Mouse (Mus musculus) midbrain, embryonic 16.5 days (tissue): Measurements from ENCODE around the gene Gm1123. TPM values are rescaled to one million over a fixed set of nuclear protein-coding genes. Genes with fewer than 3 reads are reported as not detected.
A peak's percentile ranks its signal among the peaks of the same experiment; 100 is the strongest.

Experiments
- ATAC-seq: fragments of 200-750 bp; cut with Nextera tagmentation; 2 replicates; pipeline ENCODE4 v1.8.0; 2017; ENCODE audit warnings: moderate TSS enrichment
- H3K27ac ChIP-seq: fragments of 300-500 bp; sonication (generic); 2 replicates; pipeline ENCODE4 v1.5.1; 2014; ENCODE audit warnings: mild to moderate bottlenecking, low read length, mixed read lengths
- H3K27me3 ChIP-seq: fragments of 300-500 bp; sonication (generic); 2 replicates; pipeline ENCODE4 v1.6.1; 2014; ENCODE audit warnings: low read depth, low read length, mixed read lengths; ENCODE audit not compliant: control insufficient read depth, insufficient read depth
- H3K36me3 ChIP-seq: fragments of 300-500 bp; sonication (generic); 2 replicates; pipeline ENCODE4 v1.6.1; 2014; ENCODE audit warnings: mild to moderate bottlenecking, low read length, moderate library complexity, mixed read lengths; ENCODE audit not compliant: control insufficient read depth, insufficient read depth
- H3K4me1 ChIP-seq: fragments of 300-500 bp; sonication (generic); 2 replicates; pipeline ENCODE4 v1.6.1; 2014; ENCODE audit warnings: mild to moderate bottlenecking, low read length, mixed read lengths; ENCODE audit not compliant: control insufficient read depth, insufficient read depth
- H3K4me2 ChIP-seq: fragments of 300-500 bp; sonication (generic); 2 replicates; pipeline ENCODE4 v1.6.1; 2014; ENCODE audit warnings: mild to moderate bottlenecking, low read length, mixed read lengths
- H3K4me3 ChIP-seq: fragments of 300-500 bp; sonication (generic); 2 replicates; pipeline ENCODE4 v1.5.1; 2014; ENCODE audit warnings: low read depth, mild to moderate bottlenecking, low read length, moderate library complexity, mixed read lengths
- H3K9ac ChIP-seq: fragments of 300-500 bp; sonication (generic); 2 replicates; pipeline ENCODE4 v1.6.1; 2014; ENCODE audit warnings: low read depth, low read length, mixed read lengths
- H3K9me3 ChIP-seq: fragments of 300-500 bp; sonication (generic); replicated peaks from 2 replicates; pipeline ENCODE4 v1.6.1; 2014; ENCODE audit warnings: mild to moderate bottlenecking, low read length, mixed read lengths; ENCODE audit not compliant: control insufficient read depth, poor library complexity, severe bottlenecking
- WGBS: fragments of 180-500 bp; shearing (Covaris S2); extraction: QIAGEN DNeasy Blood & Tissue Kit; methylation state at CpG from one replicate; pipeline ENCODE4 v1.1.7; 2014; 5-methylcytosine and 5-hydroxymethylcytosine counted together
- polyA plus RNA-seq: library from polyadenylated mRNA; unstranded; fragments of >200 nt; fragmentation: Nextera tagmentation; extraction: Ambion mirVana; gene quantifications from 2 replicates; pipeline ENCODE4 v1.2.1, GENCODE M21; 2015

Gene Gm1123
- polyA plus RNA-seq, 1 experiment from 2014 or later = 0.19 TPM

DNA sequence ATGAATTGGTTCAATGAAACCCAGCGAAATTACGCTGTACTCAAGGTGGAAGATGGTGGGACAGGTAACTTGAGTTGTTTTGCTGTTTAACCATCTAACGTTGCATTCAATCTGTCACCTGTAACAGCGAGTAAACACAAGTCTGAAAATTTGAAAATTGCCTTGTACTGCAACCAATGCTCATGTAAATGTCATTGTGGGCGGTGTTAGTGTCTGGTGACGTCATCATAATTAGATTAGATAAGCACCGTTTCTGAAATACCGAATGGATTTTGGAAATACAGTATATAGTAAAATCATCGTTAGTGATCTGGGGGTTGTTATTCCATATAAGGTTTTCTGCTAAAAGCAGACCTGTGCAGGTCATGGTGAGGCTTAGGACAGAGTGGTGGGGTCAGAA is 48.4 kb downstream of the Gm1123 start:
- Histone ChIP-seq H3K36me3 (no peaks in the 10 kb centered on the region), H3K9me3 (no peaks in the 10 kb centered on the region), H3K27ac (peak overlapping the region; percentile 82), H3K4me3 (peak overlapping the region; percentile 90), H3K4me2 (peak overlapping the region; percentile 79), H3K27me3 (peaks cover 7% of the 10 kb centered on the region; the same call in 1 of the 2 replicates), H3K9ac (peak overlapping the region; percentile 87), H3K4me1 (peaks cover 14% of the 10 kb centered on the region)
- no peak for ATAC-seq
- WGBS = 47% methylated on average over 9 of the region's 9 CpGs

DNA sequence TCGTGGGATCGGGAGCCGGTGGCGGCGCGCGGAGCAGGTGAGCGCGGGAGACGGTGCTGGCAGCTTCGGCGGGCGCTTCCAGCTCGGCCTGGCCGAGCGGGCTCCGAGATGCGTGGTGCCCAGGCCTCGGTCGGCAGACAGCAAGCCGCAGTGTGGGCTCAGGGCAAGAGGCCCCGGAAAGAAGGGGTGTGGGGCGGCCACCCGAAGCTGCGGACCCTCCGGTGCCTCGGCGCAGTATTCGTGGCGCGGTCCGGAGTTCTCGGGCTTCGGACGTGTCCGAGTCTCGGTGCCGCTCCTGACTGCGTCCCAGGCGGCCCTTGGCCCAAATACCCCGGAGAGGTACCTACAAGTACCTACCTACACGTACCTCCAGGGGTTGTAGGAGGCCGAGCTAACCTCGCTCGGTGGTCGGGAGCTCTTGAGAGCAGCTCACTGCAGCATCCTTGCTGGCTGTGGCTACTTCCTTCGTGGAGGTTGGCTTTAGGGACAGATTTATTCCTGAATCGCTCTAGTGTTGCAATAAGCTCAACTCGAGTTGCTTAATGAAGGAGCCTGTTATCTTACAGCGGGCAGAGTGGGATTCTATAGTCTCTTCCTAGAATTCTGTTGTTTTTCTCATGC is 48.9 kb downstream of the Gm1123 start:
- Histone ChIP-seq H3K4me2 (peak overlapping the region; percentile 79), H3K27ac (peak overlapping the region; percentile 82), H3K4me3 (peak overlapping the region; percentile 90), H3K9ac (peak overlapping the region; percentile 87), H3K36me3 (no peaks in the 10 kb centered on the region), H3K4me1 (peaks cover 14% of the 10 kb centered on the region), H3K9me3 (no peaks in the 10 kb centered on the region), H3K27me3 (peaks cover 7% of the 10 kb centered on the region; the same call in 1 of the 2 replicates)
- under 1% methylated on average over 47 of the region's 50 CpGs for WGBS
- ATAC-seq = peak; percentile 84

DNA sequence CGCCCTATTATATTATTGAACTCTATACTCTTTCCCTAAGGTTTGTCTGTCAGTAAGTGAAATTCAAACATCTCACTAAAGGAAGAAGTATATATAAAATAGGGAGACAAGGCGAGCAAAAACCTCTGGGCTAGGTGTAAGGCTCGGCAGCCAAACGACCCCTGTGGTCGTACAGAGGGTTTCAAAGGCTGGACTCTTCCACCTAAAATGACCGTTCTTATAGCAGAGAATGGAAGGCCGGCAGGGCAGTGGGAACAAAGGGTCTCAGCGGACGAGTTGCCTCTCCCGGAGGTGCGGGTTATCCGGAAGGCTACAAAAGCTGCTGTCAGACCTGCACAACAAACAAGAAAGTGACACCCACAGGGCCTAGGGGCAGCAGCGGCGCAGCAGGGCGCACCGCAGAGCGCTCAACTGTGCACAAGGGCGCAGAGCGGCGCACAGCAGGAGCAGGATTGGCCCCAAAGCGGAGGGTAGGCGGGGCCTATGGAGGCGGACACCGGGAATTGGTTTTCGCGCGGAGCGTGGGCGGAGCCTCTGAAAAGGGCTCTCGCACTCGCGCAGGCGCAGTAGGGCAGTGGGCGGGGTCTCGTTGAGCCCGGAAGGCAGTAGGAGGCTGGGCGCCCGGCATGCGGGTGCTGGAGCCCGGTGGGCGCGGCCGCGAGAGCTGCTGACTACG is 49.6 kb downstream of the Gm1123 start, which contains the start of gene Faim:
TSS of gene Faim (plus strand) at position 574 of the 676 bp plus-strand sequence.
- peaks cover 7% of the 10 kb centered on the region; the same call in 1 of the 2 replicates for H3K27me3 ChIP-seq
- peak within 1 kb of the TSS; percentile 82 for H3K27ac ChIP-seq
- no peaks in the 10 kb centered on the region for H3K36me3 ChIP-seq
- peak; percentile 96 for ATAC-seq
- peak within 1 kb of the TSS; percentile 79 for H3K4me2 ChIP-seq
- H3K4me1 ChIP-seq = peaks cover 14% of the 10 kb centered on the region
- peak within 1 kb of the TSS; percentile 87 for H3K9ac ChIP-seq
- H3K4me3 ChIP-seq = peak within 1 kb of the TSS; percentile 90
- 1% methylated on average over 44 of the region's 45 CpGs for WGBS
- no peaks in the 10 kb centered on the region for H3K9me3 ChIP-seq

DNA sequence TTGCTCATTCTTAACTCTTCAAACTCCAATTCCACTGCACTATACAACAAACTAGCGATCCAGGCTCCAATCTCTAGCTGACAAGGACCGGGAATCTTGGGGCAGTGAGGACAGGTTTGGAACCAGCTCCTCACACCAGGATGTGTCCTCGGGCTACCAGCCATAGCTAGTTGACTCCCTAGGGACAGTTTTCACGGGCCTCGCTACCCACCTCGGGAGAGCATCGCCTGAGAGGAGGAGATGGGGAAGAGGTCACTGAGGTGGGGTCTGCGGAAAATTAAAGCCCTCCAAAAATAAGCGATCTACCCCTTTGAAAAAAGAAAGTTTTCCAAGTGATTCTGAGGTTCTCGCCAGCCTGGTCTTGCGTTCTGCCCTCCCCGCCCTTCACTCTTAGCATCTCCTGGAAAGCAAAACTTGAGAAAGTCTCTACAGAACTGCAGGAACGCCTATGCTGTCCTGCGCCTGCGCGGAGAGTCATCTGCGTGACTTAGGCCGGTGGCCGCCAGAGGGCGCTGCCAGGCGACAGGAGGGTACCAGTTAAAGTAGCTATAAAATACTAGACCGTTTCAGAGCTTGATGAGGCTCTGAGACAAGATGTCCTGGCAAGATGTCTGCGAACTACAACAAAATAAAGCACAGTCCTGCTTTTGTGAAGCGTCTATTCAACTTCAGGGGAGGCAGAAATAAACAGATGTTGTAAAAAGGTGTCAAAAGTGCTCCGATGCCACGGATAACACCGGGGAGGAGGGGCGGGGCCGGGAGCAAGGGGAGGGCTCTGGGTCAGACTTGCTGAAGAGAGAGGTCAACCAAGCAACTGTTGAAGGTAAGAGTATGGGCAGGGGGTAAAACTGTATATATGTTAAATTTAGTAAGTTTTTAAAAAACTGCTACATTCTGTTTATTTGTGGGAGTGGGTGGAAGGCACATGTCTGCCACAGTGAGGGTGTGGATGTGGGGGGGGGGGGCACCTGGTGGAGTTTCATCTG is 55.8 kb downstream of the Gm1123 start:
- peak; percentile 73 for ATAC-seq
- no peaks in the 10 kb centered on the region for H3K9me3 ChIP-seq
- H3K27me3 ChIP-seq = peaks cover 21% of the 10 kb centered on the region
- H3K4me3 ChIP-seq = peak overlapping the region; percentile 29
- no peaks in the 10 kb centered on the region for H3K36me3 ChIP-seq
- H3K9ac ChIP-seq = no peak overlapping the region
- no peaks in the 10 kb centered on the region for H3K4me1 ChIP-seq
- no peak overlapping the region for H3K27ac ChIP-seq
- peak overlapping the region; percentile 51 for H3K4me2 ChIP-seq
- WGBS = 6% methylated on average over 29 of the region's 29 CpGs

DNA sequence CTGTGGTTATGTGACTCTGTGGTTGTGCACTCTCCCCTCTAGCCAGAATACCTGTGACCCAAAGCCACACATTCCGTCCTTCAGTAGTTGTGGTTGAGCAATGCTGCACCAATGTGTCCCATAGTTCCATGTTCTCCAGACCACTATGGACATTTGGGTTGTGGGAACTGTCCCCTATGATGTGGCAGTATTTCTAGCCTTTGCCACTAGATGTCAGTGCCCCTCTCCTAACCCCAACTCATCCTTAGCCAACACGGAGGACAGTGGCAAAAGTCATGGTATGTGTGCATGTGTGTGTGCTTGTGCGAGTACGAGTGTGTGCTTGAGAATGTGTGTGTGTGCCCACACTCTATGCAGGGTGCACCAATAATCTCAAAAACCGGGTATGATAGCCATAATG is 59.0 kb downstream of the Gm1123 start:
- ATAC-seq = no peak
- Histone ChIP-seq H3K27ac (no peak overlapping the region), H3K4me1 (peaks cover 2% of the 10 kb centered on the region), H3K36me3 (no peaks in the 10 kb centered on the region), H3K4me2 (no peak overlapping the region), H3K9ac (no peak overlapping the region), H3K27me3 (peaks cover 31% of the 10 kb centered on the region), H3K4me3 (no peak overlapping the region), H3K9me3 (no peaks in the 10 kb centered on the region)
- WGBS = 53% methylated on average over 5 of the region's 5 CpGs

DNA sequence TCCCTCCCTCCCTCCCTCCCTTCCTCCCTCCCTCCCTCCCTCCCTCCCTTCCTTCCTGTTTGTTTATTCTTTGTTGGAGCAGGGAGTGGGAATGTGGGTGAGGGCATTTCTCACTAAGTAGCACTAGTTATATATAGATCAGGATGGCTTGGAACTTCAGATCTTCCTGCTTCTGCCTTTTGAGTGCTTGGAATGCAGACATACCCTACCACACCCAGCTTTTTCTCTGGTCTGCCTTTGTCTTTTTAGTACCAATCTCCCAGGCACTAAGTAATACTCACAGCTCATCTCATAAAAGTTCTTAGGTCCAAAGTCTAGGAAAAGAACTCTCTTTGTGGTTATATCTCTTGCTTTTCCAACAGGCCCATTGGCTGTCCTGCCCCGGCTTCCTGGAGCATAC is 59.4 kb downstream of the Gm1123 start:
- 96% methylated on average over 1 of the region's 1 CpGs for WGBS
- no peak overlapping the region for H3K9ac ChIP-seq
- no peak for ATAC-seq
- peaks cover 35% of the 10 kb centered on the region for H3K27me3 ChIP-seq
- no peak overlapping the region for H3K27ac ChIP-seq
- no peaks in the 10 kb centered on the region for H3K36me3 ChIP-seq
- no peak overlapping the region for H3K4me2 ChIP-seq
- H3K4me1 ChIP-seq = peaks cover 2% of the 10 kb centered on the region
- H3K4me3 ChIP-seq = no peak overlapping the region
- H3K9me3 ChIP-seq = no peaks in the 10 kb centered on the region

DNA sequence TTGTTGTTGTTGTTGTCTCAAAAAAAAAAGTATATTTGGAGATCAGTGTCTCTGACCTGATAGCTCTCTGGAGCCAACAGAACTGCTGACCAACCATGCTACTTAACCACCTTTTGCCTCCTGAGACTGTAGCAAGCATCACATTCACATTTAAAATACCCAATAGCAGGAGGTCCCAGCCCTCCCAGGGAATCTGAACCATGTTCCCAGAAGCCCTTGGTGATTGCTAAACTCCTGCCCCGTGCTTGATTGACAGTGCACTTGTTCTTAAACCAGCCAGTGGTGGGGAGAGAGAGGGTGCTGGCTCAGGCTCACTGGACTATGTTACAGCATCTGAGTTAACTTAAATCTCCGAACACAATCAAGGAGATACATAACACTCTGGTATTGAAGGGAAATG is 60.6 kb downstream of the Gm1123 start:
- Histone ChIP-seq H3K9ac (no peak overlapping the region), H3K4me3 (no peak overlapping the region)
- no peak for ATAC-seq

DNA sequence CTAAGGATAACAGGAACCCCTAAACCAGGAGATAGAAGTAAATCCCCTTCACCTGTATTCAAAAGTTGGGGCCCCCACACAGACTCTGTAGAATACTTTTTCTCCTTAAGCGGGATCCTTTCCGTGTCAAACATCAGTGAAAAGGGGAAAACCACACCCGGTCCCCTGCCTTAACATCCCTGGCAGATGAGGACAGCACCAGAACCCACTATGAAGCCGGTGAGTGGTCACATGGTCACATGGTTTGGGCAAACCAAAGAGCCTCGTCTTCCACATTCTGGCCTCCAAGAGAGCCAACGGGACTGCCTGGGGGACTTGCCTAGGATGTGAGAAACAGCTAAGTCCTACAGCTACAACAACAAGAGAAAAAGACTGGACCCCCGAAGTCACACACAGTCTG is 62.0 kb downstream of the Gm1123 start:
- no peak for ATAC-seq
- Histone ChIP-seq H3K36me3 (no peaks in the 10 kb centered on the region), H3K4me3 (peak overlapping the region; percentile 17)

More for the DNA sequence above, 60.6 kb downstream of the Gm1123 start:
- Histone ChIP-seq H3K9me3 (0 out of 2 replicates have a peak, but pooled peaks cover 3% of the 10 kb centered on the region), H3K4me1 (peaks cover 2% of the 10 kb centered on the region), H3K27ac (no peak overlapping the region), H3K36me3 (no peaks in the 10 kb centered on the region), H3K27me3 (peaks cover 46% of the 10 kb centered on the region), H3K4me2 (no peak overlapping the region)
- WGBS = 36% methylated on average over 2 of the region's 2 CpGs

More for the DNA sequence above, 62.0 kb downstream of the Gm1123 start:
- H3K27ac ChIP-seq = no peak overlapping the region
- no peak overlapping the region for H3K9ac ChIP-seq
- H3K4me1 ChIP-seq = peaks cover 2% of the 10 kb centered on the region
- 0 out of 2 replicates have a peak, but pooled peaks cover 3% of the 10 kb centered on the region for H3K9me3 ChIP-seq
- WGBS = 5% methylated on average over 7 of the region's 7 CpGs
- peak overlapping the region; percentile 50; the same call in 1 of the 2 replicates for H3K4me2 ChIP-seq
- peaks cover 47% of the 10 kb centered on the region for H3K27me3 ChIP-seq
